ENCODE assay signal across 8 mouse cellular contexts in genomic region chr1:37719030-37719723, GRCm38 (mm10). TPM values are rescaled to one million over a fixed set of nuclear protein-coding genes. Genes with fewer than 3 reads are reported as not detected.
DNase-seq lines count a peak whose midpoint lies in the region; ATAC-seq and TF ChIP-seq lines count a peak whose summit lies in the region.

No protein-coding gene starts in this region.

- no peaks in the 10 kb centered on the region for H3K9me3 ChIP-seq in forebrain, embryonic 15.5 days
- H3K9me3 ChIP-seq in liver, embryonic 15.5 days (replicated peaks), result no peaks in the 10 kb centered on the region

- TF ChIP-seq CTCF in layer of hippocampus, adult 2 months (conservative IDR thresholded peaks at IDR 0.05), result no peak

- H3K36me3 ChIP-seq in forebrain, embryonic 15.5 days, result no peaks in the 10 kb centered on the region
- H3K36me3 ChIP-seq in liver, embryonic 15.5 days (replicated peaks), result no peaks in the 10 kb centered on the region

- peaks cover 10% of the 10 kb centered on the region for H3K4me1 ChIP-seq in forebrain, embryonic 15.5 days
- H3K4me1 ChIP-seq in liver, embryonic 15.5 days (replicated peaks), result peaks cover 3% of the 10 kb centered on the region; the same call in 1 of the 2 replicates

- peak overlapping the region; percentile 96 for H3K4me2 ChIP-seq in forebrain, embryonic 15.5 days (replicated peaks)
- peak overlapping the region; percentile 70 for H3K4me2 ChIP-seq in liver, embryonic 15.5 days

- peak overlapping the region; percentile 76 for H3K4me3 ChIP-seq in layer of hippocampus, adult 2 months
- H3K4me3 ChIP-seq in forebrain, embryonic 15.5 days, result peak overlapping the region; percentile 67
- H3K4me3 ChIP-seq in liver, embryonic 15.5 days (replicated peaks), result peak overlapping the region; percentile 53

- ATAC-seq in forebrain, embryonic 15.5 days (replicated peaks), result peak; percentile 75
- ATAC-seq in liver, embryonic 15.5 days (ENCODE audit: insufficient read depth), result no peak

- WGBS in forebrain, embryonic 15.5 days, result 4% methylated on average over 47 of the region's 49 CpGs
- 9% methylated on average over 48 of the region's 49 CpGs for WGBS in liver, embryonic 15.5 days (ENCODE audit: insufficient replicate concordance)

- H3K9ac ChIP-seq in forebrain, embryonic 15.5 days (replicated peaks), result peak overlapping the region; percentile 59
- H3K9ac ChIP-seq in liver, embryonic 15.5 days, result no peak overlapping the region

- no peak for DNase-seq in layer of hippocampus, adult 2 months (ENCODE audit: low spot score in 2 of 2)
- DNase-seq in layer of hippocampus, postnatal 14 days (ENCODE audit: low spot score in 2 of 2), result no peak
- DNase-seq in cerebellum, adult 8-10 months, result peak; percentile 44
- DNase-seq in adipocyte (ENCODE audit: low spot score), result no peak
- no peak for DNase-seq in adrenal gland, postnatal 25 days
- no peak for DNase-seq in thymus, adult 18-20 months

- peaks cover 11% of the 10 kb centered on the region; the same call in 1 of the 2 replicates for H3K27me3 ChIP-seq in forebrain, embryonic 15.5 days
- H3K27me3 ChIP-seq in liver, embryonic 15.5 days, result peaks cover 46% of the 10 kb centered on the region

- peak overlapping the region; percentile 99 for H3K27ac ChIP-seq in layer of hippocampus, adult 2 months
- H3K27ac ChIP-seq in forebrain, embryonic 15.5 days (replicated peaks), result no peak overlapping the region
- H3K27ac ChIP-seq in liver, embryonic 15.5 days (replicated peaks), result no peak overlapping the region

RNA-seq across cellular contexts. Expression of gene 2010300C02Rik, which starts 0.7 kb away (rescaled TPM):
- total RNA-seq in layer of hippocampus, adult 2 months (2021), result 100 to 1,000 TPM; 399 to 415 TPM
- 100 to 1,000 TPM; 260 to 286 TPM for total RNA-seq in layer of hippocampus, postnatal 14 days (2021)
- 2.9 and 3.1 TPM in 2 replicates for polyA plus RNA-seq in forebrain, embryonic 15.5 days (2015; fragmentation: Nextera tagmentation; extraction: Ambion mirVana)
- polyA plus RNA-seq in liver, embryonic 15.5 days (2015; fragmentation: Nextera tagmentation; extraction: Ambion mirVana), result 0.13 and 0.28 TPM in 2 replicates
- 2.6 and 2.7 TPM in 2 replicates for total RNA-seq in adrenal gland, postnatal 25 days (2021)

Comparison
In these comparisons a context has a peak if more than half of its experiments do, and no peak if none do; other contexts are left out.
1. RNA of gene 2010300C02Rik, which starts 0.7 kb away (total RNA-seq): 399 to 415 TPM in layer of hippocampus, adult 2 months and 260 to 286 TPM in layer of hippocampus, postnatal 14 days; 2.6 to 2.7 TPM in adrenal gland, postnatal 25 days; every median in the first group is over 10 times any median in the second.
2. Peak in every context shown above with its lines, with median percentiles within 50 percentile points of each other: H3K4me3 ChIP-seq.